Mouse (Mus musculus) ES-E14 (cell line): ENCODE measurements at regions not wholly inside any gene's neighbourhood (a gene's known extent, or its start where the extent isn't known, plus 50 kb on each side); places are given as distances from the start of the nearest gene placed in this dataset.

ENCODE experiments used
- CHD2 ChIP-seq: IDR thresholded peaks from 2 replicates; pipeline ENCODE4 v1.6.1; 2014; ENCODE audit warnings: mild to moderate bottlenecking, low read depth, low read length, inconsistent platforms
- HCFC1 ChIP-seq: IDR thresholded peaks from 2 replicates; pipeline ENCODE4 v1.6.1; 2012; ENCODE audit warnings: low read length, inconsistent platforms, borderline replicate concordance; ENCODE audit not compliant: insufficient read depth
- MAFK ChIP-seq: IDR thresholded peaks from 2 replicates; pipeline ENCODE4 v1.6.1; 2014; ENCODE audit warnings: mild to moderate bottlenecking, low read depth, low read length, inconsistent platforms; ENCODE audit not compliant: insufficient read depth
- ZNF384 ChIP-seq: IDR thresholded peaks from 2 replicates; pipeline ENCODE4 v1.6.1; 2012; ENCODE audit warnings: low read depth, low read length, inconsistent platforms

DNA sequence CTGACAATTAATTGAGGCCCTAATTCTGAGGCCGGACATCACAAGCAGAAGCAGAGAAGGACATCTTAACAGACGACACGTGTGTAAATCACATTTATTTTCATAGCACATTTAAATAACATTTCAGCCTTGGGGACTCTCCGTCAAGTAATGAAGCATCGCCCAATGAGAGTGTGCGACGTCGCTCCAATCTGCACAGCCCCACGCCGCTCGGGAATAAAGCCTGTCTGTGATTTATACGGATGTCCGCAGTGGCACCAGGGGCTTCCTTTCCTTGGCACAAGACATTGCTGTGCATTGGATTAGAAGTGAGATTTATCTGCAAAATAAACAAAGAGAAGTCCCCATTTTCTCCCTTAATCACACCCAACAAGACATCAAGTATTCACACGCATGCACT lies 231.6 kb upstream of the Nfe2l3 start:
- TF ChIP-seq CHD2 (no peak), MAFK (no peak), ZNF384 (no peak), HCFC1 (no peak)
